Mouse (Mus musculus) lung, embryonic 14.5 days (tissue): ENCODE measurements around the gene Tspan18. TPM values are rescaled to one million over a fixed set of nuclear protein-coding genes. Genes with fewer than 3 reads are reported as not detected.
A peak's percentile ranks its signal among the peaks of the same experiment; 100 is the strongest.

Experiments
- ATAC-seq: fragments of 200-750 bp; cut with Nextera tagmentation; 2 replicates; pipeline ENCODE4 v1.8.0; 2017; ENCODE audit warnings: mild to moderate bottlenecking, moderate TSS enrichment, moderate library complexity; ENCODE audit not compliant: insufficient read depth
- DNase-seq: peaks from one replicate; pipeline ENCODE4 v3.0.0-alpha.2; 2015
- H3K27ac ChIP-seq: fragments of 300-500 bp; sonication (generic); 2 replicates; pipeline ENCODE4 v1.5.1; 2014; ENCODE audit warnings: low read depth, mild to moderate bottlenecking, moderate library complexity
- H3K27me3 ChIP-seq: fragments of 300-500 bp; sonication (generic); 2 replicates; pipeline ENCODE4 v1.6.1; 2014; ENCODE audit warnings: low read length, control low read depth; ENCODE audit not compliant: insufficient read depth
- H3K36me3 ChIP-seq: fragments of 300-500 bp; sonication (generic); 2 replicates; pipeline ENCODE4 v1.6.1; 2014; ENCODE audit warnings: control low read depth; ENCODE audit not compliant: insufficient read depth
- H3K4me1 ChIP-seq: fragments of 300-500 bp; sonication (generic); 2 replicates; pipeline ENCODE4 v1.6.1; 2014; ENCODE audit warnings: antibody characterized with exemption, control low read depth; ENCODE audit not compliant: insufficient read depth
- H3K4me2 ChIP-seq: fragments of 300-500 bp; sonication (generic); 2 replicates; pipeline ENCODE4 v1.6.1; 2014; ENCODE audit warnings: mild to moderate bottlenecking
- H3K4me3 ChIP-seq: fragments of 300-500 bp; sonication (generic); 2 replicates; pipeline ENCODE4 v1.5.1; 2014; ENCODE audit warnings: low read depth, low read length
- H3K9ac ChIP-seq: fragments of 300-500 bp; sonication (generic); 2 replicates; pipeline ENCODE4 v1.6.1; 2014
- H3K9me3 ChIP-seq: fragments of 300-500 bp; sonication (generic); 2 replicates; pipeline ENCODE4 v1.6.1; 2016; ENCODE audit warnings: low read depth, low read length, control low read depth
- CTCF ChIP-seq: IDR thresholded peaks from 2 replicates; pipeline ENCODE4 v1.5.1; 2016; ENCODE audit warnings: antibody characterized with exemption, low read depth
- WGBS: fragments of 180-500 bp; shearing (Covaris S2); extraction: QIAGEN DNeasy Blood & Tissue Kit; methylation state at CpG from one replicate; pipeline ENCODE4 v1.1.7; 2014; 5-methylcytosine and 5-hydroxymethylcytosine counted together
- polyA plus RNA-seq: library from polyadenylated mRNA; unstranded; fragments of >200 nt; fragmentation: Nextera tagmentation; extraction: Ambion mirVana; gene quantifications from 2 replicates; pipeline ENCODE4 v1.2.1, GENCODE M21; 2014

Gene Tspan18
- polyA plus RNA-seq, 1 experiment from 2014 or later, result 36.8 TPM

DNA sequence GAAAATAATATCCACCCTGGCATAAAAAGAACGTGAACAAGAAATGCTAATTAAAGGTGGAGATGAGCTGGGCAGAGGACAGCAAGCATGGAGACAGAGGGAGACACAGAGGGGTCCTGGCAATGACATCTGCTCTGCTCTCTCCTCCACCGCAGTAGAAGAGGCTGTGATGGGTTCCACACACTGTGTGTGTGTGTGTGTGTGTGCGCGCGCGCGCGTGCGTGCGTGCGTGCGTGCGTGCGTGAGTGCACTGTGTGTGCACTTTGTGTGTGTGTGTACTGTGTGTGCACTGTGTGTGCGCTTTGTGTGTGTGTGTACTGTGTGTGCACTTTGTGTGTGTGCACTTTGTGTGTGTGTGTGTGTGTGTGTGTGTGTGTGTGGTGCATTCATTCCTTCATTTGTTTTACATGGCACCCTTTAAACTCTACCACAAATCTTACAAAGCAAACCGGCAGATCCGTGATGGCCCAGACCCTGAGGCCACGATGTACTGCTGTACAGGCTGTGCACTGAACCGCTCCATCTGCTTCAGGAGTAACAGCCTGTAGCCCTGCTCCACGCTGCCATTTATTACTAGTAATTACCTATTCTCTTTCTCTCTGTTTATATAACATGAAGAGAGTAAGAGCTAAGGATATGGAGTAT lies 156.5 kb downstream of the Tspan18 start:
- no peak overlapping the region for H3K9ac ChIP-seq
- H3K9me3 ChIP-seq, result no peaks in the 10 kb centered on the region
- no peak for TF ChIP-seq CTCF
- no peak overlapping the region; the same call in 1 of the 2 replicates for H3K4me2 ChIP-seq
- H3K4me1 ChIP-seq, result peaks cover 21% of the 10 kb centered on the region
- 74% methylated on average over 20 of the region's 20 CpGs for WGBS
- H3K27ac ChIP-seq, result no peak overlapping the region
- no peaks in the 10 kb centered on the region for H3K36me3 ChIP-seq
- peaks cover 17% of the 10 kb centered on the region for H3K27me3 ChIP-seq
- no peak overlapping the region for H3K4me3 ChIP-seq
- no peak for ATAC-seq
- no peak for DNase-seq

DNA sequence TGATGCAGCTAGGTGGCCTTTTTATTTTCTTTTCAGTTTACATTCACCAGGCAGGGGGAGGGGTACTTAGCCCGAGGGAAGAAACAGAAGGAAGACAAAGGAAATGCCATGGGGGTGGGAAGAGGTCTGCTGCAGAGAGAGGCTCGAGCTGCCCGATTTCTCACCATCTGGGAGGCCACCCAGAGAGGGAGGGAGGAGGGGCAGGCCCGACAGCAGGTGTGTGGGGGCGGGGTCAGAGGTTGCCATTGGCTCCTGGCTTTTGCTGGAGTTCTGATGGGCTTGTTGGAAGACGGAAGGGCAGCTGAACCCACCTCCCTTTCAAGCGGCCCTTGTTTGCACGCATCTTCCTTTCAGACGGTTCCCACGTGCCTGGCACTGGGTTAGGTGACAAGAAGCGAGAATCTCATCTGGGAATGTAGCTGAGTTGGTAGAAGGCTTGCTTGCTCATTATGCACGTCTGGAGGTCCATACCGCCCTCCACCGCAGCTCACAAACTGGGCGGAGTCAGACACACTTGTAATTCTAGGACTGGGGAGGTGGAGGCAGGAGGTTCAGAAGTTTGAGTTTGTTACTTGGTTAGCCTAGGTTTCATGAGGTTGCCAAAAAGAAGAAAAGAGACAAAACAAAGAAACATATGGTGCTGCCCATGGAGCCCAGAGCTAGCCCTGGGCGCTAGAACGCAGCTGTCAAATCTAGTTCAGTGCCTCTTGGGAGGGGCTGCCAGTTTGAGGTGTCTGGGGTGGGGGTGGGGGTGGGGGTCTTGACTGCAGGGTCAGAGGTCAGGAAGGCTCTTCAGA lies 157.2 kb downstream of the Tspan18 start:
- H3K4me2 ChIP-seq, result peak overlapping the region; percentile 49
- H3K9ac ChIP-seq, result no peak overlapping the region
- ATAC-seq (0 out of 2 replicates have a peak, but pooled peaks have one; percentile 19), DNase-seq (peak; percentile 58)
- peaks cover 17% of the 10 kb centered on the region for H3K27me3 ChIP-seq
- H3K36me3 ChIP-seq, result no peaks in the 10 kb centered on the region
- 8% methylated on average over 17 of the region's 17 CpGs for WGBS
- H3K4me1 ChIP-seq, result peaks cover 21% of the 10 kb centered on the region
- H3K9me3 ChIP-seq, result no peaks in the 10 kb centered on the region
- H3K27ac ChIP-seq, result no peak overlapping the region
- no peak for TF ChIP-seq CTCF
- no peak overlapping the region; the same call in 1 of the 2 replicates for H3K4me3 ChIP-seq

GRCm38 (mm10) chr2:93176193-93176798 lies 158.0 kb downstream of the Tspan18 start:
- Histone ChIP-seq H3K9ac (no peak overlapping the region), H3K4me1 (peaks cover 21% of the 10 kb centered on the region), H3K27ac (no peak overlapping the region), H3K27me3 (peaks cover 17% of the 10 kb centered on the region), H3K4me2 (peak overlapping the region; percentile 49), H3K4me3 (no peak overlapping the region), H3K36me3 (no peaks in the 10 kb centered on the region), H3K9me3 (no peaks in the 10 kb centered on the region)
- no peak for TF ChIP-seq CTCF
- 42% methylated on average over 4 of the region's 4 CpGs for WGBS
- DNase-seq (no peak), ATAC-seq (no peak)

DNA sequence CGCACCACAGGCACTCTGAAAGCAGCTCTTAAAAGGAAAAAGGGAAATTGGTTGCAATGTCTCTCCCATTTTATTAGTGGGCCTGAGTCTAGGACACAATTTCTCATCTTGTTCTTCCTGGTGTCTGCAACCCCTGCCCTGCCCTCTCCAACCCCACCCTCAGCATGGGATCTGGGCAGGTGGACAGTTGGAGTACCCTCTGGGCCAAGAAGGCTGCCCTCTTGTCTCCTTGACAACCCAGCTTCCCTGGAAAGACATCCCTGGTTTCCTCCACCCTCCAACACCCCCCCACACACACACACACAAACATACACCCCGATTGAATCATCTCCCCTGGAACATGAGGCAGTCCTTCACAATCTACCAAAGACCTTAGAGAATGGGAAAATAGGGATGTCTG lies 158.6 kb downstream of the Tspan18 start:
- Histone ChIP-seq H3K9ac (no peak overlapping the region), H3K27me3 (peaks cover 17% of the 10 kb centered on the region), H3K4me2 (no peak overlapping the region), H3K4me3 (no peak overlapping the region), H3K9me3 (no peaks in the 10 kb centered on the region), H3K4me1 (peaks cover 21% of the 10 kb centered on the region), H3K36me3 (no peaks in the 10 kb centered on the region), H3K27ac (no peak overlapping the region)
- no peak for TF ChIP-seq CTCF
- DNase-seq (no peak), ATAC-seq (no peak)
- 67% methylated on average over 2 of the region's 2 CpGs for WGBS

GRCm38 (mm10) chr2:93175278-93175677 lies 159.0 kb downstream of the Tspan18 start:
- ATAC-seq (peak; percentile 39; the same call in 1 of the 2 replicates), DNase-seq (peak; percentile 78)
- Histone ChIP-seq H3K4me3 (no peak overlapping the region), H3K4me2 (no peak overlapping the region), H3K36me3 (no peaks in the 10 kb centered on the region), H3K9ac (no peak overlapping the region), H3K27ac (peak overlapping the region; percentile 36; the same call in 1 of the 2 replicates), H3K9me3 (no peaks in the 10 kb centered on the region), H3K4me1 (peaks cover 21% of the 10 kb centered on the region), H3K27me3 (peaks cover 14% of the 10 kb centered on the region)
- WGBS, result 18% methylated on average over 5 of the region's 5 CpGs
- no peak for TF ChIP-seq CTCF

DNA sequence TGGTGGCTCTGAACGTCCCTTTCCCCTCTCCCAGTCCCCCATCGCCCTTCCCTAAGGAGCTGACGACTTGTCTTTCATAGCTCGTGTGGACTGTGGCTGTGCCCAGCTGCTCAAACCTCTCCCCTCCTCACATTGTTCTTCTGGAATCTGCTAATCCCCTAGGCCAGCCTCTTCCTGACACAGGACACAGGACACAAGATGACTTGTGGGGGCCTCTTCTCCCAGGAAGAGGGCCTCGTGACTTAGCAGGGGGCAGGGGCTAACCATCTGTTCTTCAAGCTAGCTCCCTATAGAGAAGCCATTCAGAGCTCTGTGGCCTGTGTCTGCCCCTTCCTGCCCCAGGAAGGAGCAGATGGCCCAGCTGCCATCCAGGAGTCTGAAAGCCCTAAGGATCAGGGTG lies 160.1 kb downstream of the Tspan18 start:
- 0 out of 2 replicates have a peak, but pooled peaks cover 3% of the 10 kb centered on the region for H3K27me3 ChIP-seq
- WGBS, result 21% methylated on average over 5 of the region's 5 CpGs
- H3K9ac ChIP-seq, result no peak overlapping the region
- no peak for TF ChIP-seq CTCF
- no peaks in the 10 kb centered on the region for H3K36me3 ChIP-seq
- DNase-seq (no peak), ATAC-seq (no peak)
- no peak overlapping the region for H3K27ac ChIP-seq
- H3K4me1 ChIP-seq, result peaks cover 18% of the 10 kb centered on the region
- H3K4me2 ChIP-seq, result no peak overlapping the region
- H3K4me3 ChIP-seq, result no peak overlapping the region
- no peaks in the 10 kb centered on the region for H3K9me3 ChIP-seq

- no peak for TF ChIP-seq CTCF
- Histone ChIP-seq H3K9ac (no peak overlapping the region), H3K4me1 (peaks cover 16% of the 10 kb centered on the region), H3K9me3 (no peaks in the 10 kb centered on the region), H3K36me3 (no peaks in the 10 kb centered on the region), H3K27ac (no peak overlapping the region), H3K4me2 (no peak overlapping the region), H3K4me3 (no peak overlapping the region), H3K27me3 (no peaks in the 10 kb centered on the region)
- whole genome bisulfite sequencing, result 41% methylated on average over 5 of the region's 5 CpGs
- ATAC-seq, result no peak
- no peak for DNase-seq
These were observed 161.8 kb downstream of the Tspan18 start for GRCm38 (mm10) chr2:93172460-93172859.
